Mouse (Mus musculus) MEL (cell line): ENCODE measurements around the gene Baiap3.
"Not testable (repeated sequence)": the region's sequence is repeated elsewhere in the genome, so short reads cannot be mapped to it uniquely, and the experiment has no call there.

Source experiments
- CTCF ChIP-seq, 3 experiments: IDR thresholded peaks in 2 of 3; conservative IDR thresholded peaks in 1 of 3; 2 replicates each; pipeline ENCODE4 v1.5.1; 2011 to 2012; ENCODE audit warnings: low read length in 3 of 3, low read depth in 2 of 3, mild to moderate bottlenecking in 2 of 3, improper control_type of control experiment in 1 of 3, inconsistent platforms in 1 of 3, mixed read lengths in 1 of 3, moderate library complexity in 1 of 3; ENCODE audit not compliant: control insufficient read depth in 1 of 3, insufficient read depth in 1 of 3, poor library complexity in 1 of 3, severe bottlenecking in 1 of 3
- E2F4 ChIP-seq: IDR thresholded peaks from 2 replicates; pipeline ENCODE4 v1.6.1; 2011; ENCODE audit warnings: low read depth, low read length, improper control_type of control experiment, borderline replicate concordance
- GABPA ChIP-seq: IDR thresholded peaks from 2 replicates; pipeline ENCODE4 v1.6.1; 2012; ENCODE audit warnings: low read depth, mild to moderate bottlenecking, inconsistent platforms, low read length, improper control_type of control experiment, moderate library complexity
- MAFK ChIP-seq: IDR thresholded peaks from 2 replicates; pipeline ENCODE4 v1.6.1; 2011; ENCODE audit warnings: low read depth, mild to moderate bottlenecking, low read length, improper control_type of control experiment, borderline replicate concordance
- MXI1 ChIP-seq: IDR thresholded peaks from 2 replicates; pipeline ENCODE4 v1.6.1; 2011; ENCODE audit warnings: mild to moderate bottlenecking, low read depth, low read length, improper control_type of control experiment
- POLR2A ChIP-seq, 2 experiments: IDR thresholded peaks; 2 replicates each; pipeline ENCODE4 v1.6.1; 2011 to 2012; ENCODE audit warnings: low read length in 2 of 2, mild to moderate bottlenecking in 2 of 2, control low read depth in 1 of 2, improper control_type of control experiment in 1 of 2, low read depth in 1 of 2, moderate library complexity in 1 of 2; ENCODE audit not compliant: control insufficient read depth in 1 of 2, insufficient read depth in 1 of 2, poor library complexity in 1 of 2
- ZKSCAN1 ChIP-seq: IDR thresholded peaks from 2 replicates; pipeline ENCODE4 v1.6.1; 2012; ENCODE audit warnings: low read depth, mild to moderate bottlenecking, inconsistent platforms, low read length, improper control_type of control experiment, moderate library complexity

GRCm38 (mm10) chr17:25222504-25222940 is 33.6 kb downstream of the Baiap3 start:
- TF ChIP-seq CTCF (IDR thresholded peaks at IDR 0.05 in 2 of 3, conservative IDR thresholded peaks at IDR 0.05 in 1 of 3; ENCODE audit: control insufficient read depth in 1 of 3, insufficient read depth in 1 of 3, low read depth in 2 of 3, low read length in 3 of 3, poor library complexity in 1 of 3, severe bottlenecking in 1 of 3); POLR2A (IDR thresholded peaks at IDR 0.05; ENCODE audit: control insufficient read depth in 1 of 2, insufficient read depth in 1 of 2, low read depth in 1 of 2, low read length in 2 of 2, poor library complexity in 1 of 2); GABPA; E2F4; MXI1; MAFK; ZKSCAN1: not testable (repeated sequence)
